Mouse (Mus musculus) effector memory CD4-positive, alpha-beta T cell, adult 7 months (primary cell): ENCODE measurements around the gene Ldlrap1. TPM values are rescaled to one million over a fixed set of nuclear protein-coding genes. Genes with fewer than 3 reads are reported as not detected.

Experiments used
- polyA plus RNA-seq: library from polyadenylated mRNA; unstranded; fragments of 100-300 nt; shearing (Covaris generic); gene quantifications from one replicate; pipeline ENCODE4 v1.2.1, GENCODE M21; 2017

The Ldlrap1 gene
- polyA plus RNA-seq, result 76.8 TPM

DNA sequence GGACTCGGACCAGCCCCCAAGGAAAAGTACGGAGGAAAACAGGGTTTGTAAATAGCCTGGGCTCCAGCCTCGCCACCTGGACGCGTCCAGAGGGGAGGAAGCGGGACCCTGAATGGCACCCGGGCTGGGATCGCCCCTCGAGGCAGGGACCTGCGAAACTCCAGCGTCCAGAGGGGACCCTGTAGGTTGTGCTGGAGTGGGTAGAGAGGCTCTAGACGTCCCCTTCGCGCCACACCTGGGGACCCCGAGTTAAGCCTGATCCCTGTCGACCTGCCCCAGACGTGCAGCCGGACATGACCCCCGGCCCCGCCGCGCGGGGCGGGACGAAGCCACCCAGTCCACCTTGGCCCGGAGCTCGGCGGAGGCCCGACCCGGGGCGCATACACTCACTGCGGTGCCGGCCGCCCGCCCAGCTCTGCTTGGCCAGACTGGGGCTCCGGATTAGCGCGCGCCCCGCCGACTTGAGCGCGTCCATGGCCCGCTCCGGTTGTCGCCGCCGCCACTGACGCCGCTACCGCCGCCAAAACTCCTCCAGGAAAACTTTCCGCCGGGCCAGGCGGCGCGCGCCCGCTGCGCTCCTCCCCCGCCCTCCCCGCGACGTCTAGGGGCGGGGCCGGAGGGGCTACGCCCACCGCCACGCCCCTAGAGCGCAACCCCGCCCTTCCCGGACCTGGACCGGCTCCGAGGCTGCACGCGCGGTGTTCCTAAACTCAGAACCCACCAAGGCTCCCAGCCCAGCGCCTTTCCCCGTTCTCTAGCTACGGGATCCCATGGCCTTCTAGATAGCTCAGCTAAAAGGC, at the start of gene Ldlrap1:
Gene Ldlrap1 (minus strand): TSS at position 599 of the 800 bp plus-strand sequence.

GRCm38 (mm10) chr4:134703835-134704546, 63.8 kb downstream of the Ldlrap1 start, which contains the start of gene Man1c1:
TSS of gene Man1c1 (minus strand) at chr4:134704290.

Other genes with a start within 250 kb of the Ldlrap1 start
- 85.4 TPM for gene Mtfr1l, start 232.6 kb downstream of the Ldlrap1 start, polyA plus RNA-seq
- gene Selenon, start 215.9 kb downstream of the Ldlrap1 start, polyA plus RNA-seq, result 3.5 TPM
- gene Man1c1, start 63.7 kb downstream of the Ldlrap1 start, polyA plus RNA-seq, result 4.7 TPM
- 28.9 TPM for gene Maco1, start 85.3 kb upstream of the Ldlrap1 start, polyA plus RNA-seq
- not detected for gene Rhd, start 96.5 kb upstream of the Ldlrap1 start, polyA plus RNA-seq
- 291 TPM for gene Tmem50a, start 147.0 kb upstream of the Ldlrap1 start, polyA plus RNA-seq
- gene Rsrp1, start 155.6 kb upstream of the Ldlrap1 start, polyA plus RNA-seq, result 849 TPM
- 331 TPM for gene Syf2, start 162.9 kb upstream of the Ldlrap1 start, polyA plus RNA-seq